Mouse (Mus musculus): ENCODE measurements around the gene Iqcg.

Iqcg gene

GRCm38 (mm10) chr16:32984631-32985030, 71.4 kb downstream of the Iqcg start:
- DNase-seq (ENCODE audit: extremely low spot score, low read depth, low spot score): no peak

DNA sequence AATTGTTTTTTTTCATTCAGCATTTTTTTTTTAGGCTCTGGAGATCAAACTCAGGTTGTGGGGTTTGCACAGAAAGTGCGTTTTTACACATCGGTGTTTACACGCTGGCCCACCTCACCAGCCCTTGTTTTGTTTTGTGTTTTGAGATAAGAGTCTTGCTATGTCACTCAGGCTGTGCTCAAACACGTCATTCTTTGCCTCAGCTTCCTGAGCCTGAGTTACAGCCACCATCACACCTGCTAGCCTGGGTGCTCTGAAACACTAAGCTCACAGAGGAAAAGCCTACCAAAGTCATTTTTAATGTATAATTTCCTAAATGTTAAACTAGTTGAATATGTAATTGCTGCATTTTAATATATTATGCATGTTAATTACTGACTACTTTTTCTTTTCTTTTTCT, 74.6 kb downstream of the Iqcg start:
- no peak for DNase-seq (ENCODE audit: extremely low spot score, low read depth, low spot score)

GRCm38 (mm10) chr16:32980227-32980626, 75.8 kb downstream of the Iqcg start:
- no peak for DNase-seq (ENCODE audit: extremely low spot score, low read depth, low spot score)

DNA sequence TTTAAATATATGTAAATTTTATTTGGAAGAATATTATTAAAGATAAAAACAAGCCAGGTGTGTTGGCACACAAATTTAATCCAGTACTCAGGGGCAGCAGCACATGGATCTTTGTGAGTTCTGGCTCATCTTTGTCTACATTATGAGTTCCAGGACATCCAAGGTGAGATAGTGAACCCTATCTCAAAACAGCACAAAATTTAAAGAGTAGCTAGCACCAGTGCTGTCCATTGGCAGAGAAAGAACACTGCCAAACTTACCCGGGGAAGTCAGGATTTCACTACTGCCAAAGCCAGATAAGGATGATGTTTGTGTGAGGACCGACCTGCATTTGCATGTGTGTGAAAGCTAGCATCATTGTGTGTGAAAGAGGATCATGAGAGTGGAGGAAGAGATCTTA, 83.0 kb downstream of the Iqcg start:
- DNase-seq (ENCODE audit: extremely low spot score, low read depth, low spot score): no peak

DNA sequence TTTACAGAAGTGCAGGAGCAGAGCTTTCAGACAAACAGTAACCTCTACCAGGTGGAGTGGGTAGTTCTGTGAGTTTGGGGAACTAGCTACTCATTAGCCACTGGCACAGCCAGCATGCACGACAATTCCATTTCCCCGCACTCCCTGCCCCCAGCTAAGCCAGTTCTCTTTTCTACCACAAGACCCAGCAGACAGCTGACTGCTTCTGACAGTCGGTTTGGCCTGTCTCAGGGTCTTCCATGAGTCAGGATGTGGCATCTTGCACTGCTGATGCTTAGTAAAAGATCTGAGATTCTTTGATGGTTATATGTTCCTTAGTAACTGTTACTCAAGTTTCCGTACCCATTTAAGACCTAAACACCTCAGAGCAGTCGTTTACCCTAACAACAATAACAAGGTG, 83.5 kb downstream of the Iqcg start:
- no peak for DNase-seq (ENCODE audit: extremely low spot score, low read depth, low spot score)

All from hindlimb bud, embryonic 11.5 days (tissue).